Mouse (Mus musculus) testis, postnatal 10 days (tissue): ENCODE results near the gene Atp8b4.

ENCODE experiments used
- DNase-seq: peaks from one replicate; pipeline ENCODE4 v3.0.0; 2021; ENCODE audit warnings: low spot score

The Atp8b4 gene

DNA sequence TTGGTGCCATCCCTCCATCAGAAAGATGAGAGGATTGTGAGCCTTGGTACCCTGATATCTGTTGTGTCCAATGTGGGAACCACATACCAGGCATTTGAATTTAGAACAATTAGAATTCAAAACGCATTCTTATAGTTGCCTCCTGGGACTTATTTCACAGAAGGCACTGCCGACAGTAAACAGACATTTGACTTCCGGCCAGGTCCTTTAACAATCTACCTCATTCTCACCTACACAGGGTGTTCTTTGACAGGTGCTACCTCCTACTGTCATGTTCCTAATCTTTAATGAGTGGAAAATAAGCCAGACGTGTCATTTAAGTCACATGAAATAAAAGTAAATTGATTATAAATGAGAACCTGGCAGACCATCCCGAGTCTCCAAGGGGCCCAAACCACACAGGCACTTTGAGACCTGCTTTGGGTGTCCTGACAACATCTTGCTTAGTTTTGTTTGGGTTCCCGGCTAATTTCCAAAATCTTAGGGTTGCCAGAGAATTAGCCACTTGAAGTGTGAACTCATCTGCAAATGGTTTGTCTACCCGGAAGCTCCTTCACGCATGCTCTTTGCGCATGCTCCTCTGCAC lies 67.9 kb downstream of the Atp8b4 start:
- no peak for DNase-seq

DNA sequence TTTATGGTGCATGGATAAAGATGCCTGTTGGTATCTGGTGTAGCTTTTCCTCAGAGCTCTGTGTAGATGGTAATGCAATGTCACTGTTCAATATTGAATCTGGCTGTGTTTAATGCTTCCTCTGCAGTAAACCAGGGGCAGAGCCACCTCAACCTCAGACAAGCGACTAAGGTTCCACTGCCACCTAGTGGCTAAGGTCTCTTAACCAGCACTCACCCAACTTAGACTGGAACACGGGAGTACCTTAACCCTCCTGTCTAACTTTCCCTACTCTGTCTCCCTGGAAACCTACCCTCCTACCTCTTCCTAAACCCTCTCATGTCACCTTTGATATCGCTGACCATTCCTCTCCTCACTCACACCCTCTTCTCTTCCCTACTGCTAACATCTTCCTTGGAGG lies 71.2 kb downstream of the Atp8b4 start:
- DNase-seq: peak; percentile 67

DNA sequence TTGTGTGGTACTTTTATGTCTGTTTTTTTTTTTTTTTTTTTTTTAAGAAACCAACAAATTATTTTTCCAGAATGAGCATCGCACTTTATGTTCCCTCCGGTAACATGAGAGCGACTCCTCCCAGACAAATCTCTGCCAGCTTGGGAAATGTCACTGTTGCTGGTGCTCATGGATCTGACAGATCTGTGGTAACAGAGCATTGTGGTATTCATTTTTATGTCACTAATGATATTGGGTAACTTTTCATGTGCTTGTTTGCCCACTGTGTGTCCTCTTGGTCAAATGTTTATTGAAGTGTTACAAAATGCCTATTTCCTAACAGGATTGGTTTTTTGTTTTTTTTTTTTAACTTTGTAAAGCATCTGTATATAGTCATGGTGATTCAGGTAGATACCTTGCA lies 75.3 kb downstream of the Atp8b4 start:
- DNase-seq: no peak

DNA sequence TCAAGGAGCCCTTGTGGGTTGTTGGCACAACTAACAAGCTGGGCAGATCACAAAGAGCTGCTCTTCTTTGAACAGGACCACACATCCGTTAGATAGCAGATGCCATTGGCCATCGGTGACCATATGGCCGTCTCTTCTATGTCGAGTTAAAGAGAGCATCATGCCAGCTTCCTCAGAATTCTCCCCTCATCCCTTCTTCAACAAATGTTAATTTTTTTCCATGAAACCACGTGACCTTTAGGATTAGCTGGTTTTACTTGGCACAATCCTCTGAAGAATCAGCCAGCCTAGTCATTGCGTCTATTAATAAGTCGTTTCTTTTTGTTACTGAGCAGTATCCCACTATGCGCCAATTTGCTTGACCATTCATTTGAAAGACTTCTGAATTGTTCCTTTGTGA lies 75.8 kb downstream of the Atp8b4 start:
- DNase-seq: no peak

DNA sequence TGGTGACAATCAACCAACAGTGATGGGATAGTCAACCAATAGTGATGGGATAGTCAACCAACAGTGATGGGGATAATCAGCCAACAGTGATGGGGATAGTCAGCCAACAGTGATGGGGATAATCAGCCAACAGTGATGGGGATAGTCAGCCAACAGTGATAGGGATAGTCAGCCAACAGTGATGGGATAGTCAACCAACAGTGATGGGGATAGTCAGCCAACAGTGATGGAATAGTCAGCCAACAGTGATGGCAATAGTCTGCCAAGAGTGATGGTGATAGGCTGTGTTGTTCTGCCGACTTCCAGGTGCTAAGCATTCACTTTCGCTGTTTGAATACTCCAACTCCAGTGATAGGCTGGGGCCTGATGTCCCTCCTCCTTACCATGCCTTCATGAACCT lies 79.6 kb downstream of the Atp8b4 start:
- DNase-seq: no peak

DNA sequence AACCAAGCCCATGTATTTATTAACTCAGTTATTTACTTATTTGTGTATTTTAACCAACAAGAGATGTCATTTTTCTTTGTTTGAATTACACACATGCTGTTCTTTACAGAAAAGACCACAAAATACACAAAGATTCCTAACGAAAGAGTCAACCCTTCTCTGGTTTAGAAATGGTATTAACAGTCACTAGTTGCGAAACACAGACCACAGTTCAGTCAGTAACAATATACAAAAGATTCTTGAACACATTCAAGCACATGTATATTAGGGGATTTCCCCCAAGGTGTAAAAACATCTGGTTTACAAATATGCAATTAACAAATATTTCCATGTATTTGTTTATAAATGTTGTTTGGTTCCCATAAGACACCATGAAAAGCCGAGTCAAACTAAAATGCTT lies 81.6 kb downstream of the Atp8b4 start:
- DNase-seq: no peak

DNA sequence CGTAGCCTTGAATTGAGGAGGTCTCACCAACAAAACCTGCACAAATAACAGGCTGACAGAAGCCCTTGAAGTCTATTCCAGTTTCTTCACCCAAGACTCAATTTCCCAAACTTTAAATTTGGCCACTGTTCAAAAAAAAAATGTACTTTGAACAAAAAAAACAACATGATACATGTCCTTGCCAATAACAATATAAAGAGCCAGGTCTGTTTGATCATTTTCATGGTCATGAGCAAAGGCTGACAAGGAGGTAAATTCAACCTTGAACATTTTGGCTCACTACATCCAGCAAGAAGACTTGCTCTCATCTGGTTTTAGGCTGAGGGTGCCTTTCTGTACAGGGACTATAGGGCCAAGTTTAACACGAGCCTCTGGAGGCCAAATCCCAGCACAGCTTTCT lies 83.7 kb downstream of the Atp8b4 start:
- DNase-seq: no peak

DNA sequence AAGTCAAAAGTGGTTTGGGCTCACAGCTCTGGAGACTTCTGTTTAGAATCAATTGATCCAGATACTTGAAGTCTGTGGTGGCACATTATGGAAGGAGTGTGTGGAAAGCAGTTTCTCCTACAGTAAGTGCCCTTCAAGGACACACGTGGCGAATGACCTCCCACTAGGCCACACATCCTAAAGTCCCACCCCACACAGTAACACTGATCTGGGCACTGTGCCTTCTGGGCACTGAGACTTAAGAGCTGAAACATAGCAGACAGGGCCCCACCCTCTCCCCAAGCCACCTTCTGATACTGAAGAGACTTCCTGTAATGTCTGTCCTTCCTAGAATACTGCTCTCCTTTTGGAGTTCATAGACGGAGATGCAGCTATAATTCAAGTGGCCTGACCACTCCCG lies 84.5 kb downstream of the Atp8b4 start:
- DNase-seq: no peak

DNA sequence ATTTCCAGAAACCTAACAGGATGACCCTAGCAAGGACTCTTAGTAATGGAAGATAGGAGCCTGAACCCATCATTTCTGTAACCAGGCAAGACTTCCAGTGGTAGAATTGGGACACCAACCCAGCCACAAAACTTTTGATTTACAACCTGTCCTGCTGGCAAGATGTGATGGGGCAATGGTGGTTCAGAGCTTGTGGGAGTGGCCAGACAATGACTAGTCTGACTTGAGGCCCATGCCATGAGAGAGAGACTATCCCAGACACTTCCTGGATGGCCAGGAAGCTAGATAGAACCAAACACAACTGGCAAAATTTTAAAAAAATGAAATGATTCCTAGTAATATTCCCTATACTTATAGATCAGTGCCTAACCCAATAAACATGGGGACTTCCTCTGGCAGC lies 87.7 kb downstream of the Atp8b4 start:
- no peak for DNase-seq

DNA sequence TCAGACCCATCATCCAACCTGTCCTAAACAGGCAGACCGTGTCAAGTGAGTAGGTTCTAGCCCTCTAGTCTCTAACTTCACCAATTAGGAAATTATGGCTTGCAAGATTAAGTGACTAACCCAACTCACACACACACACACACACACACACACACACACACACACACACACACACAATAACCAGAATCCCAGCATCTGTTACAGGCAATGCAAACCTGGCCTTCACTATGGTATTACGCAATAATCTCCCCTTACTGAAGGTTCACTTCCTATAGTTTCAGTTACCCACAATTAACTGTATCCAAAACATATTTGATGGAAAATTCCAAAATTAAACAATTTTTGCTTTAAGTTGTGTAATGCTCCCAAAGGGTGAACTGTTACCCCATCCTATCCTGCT lies 101.0 kb downstream of the Atp8b4 start:
- no peak for DNase-seq

DNA sequence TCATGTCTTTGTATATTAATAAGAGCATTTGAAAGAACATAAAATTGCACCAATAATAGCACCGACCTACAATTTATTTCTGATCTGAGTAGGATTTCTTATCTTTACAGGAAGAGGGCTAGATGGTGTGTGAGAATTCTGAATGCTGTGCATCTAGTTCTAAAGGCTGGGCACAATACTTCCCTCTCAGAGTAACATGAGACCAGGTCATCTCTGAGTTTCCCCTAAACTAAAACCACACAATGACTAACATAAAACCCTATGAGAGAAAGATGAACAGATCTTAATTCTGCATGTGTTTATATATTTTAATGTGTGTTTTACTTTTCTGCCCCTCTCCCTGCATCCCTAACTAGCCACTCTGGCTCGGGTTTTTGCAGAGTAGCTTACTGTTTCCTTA lies 101.5 kb downstream of the Atp8b4 start:
- DNase-seq: no peak

DNA sequence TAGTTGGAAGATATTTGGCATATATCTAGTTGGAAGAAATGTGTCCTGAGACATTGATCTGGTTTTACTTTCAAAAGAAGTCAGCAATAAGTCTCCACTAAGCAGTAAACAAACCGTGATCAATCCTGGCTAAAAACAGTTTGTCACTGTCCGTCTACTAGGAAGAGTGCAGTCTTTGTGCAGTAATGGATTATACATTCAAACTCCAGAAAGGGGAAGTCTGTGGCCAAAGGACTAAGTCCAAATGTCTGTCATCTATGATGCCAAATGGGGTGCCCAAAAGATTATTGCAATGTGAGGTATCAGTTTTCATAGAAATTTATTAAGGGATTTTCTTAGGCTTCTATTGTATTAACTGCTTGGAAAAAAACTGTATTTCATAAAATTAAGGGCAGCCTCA lies 102.3 kb downstream of the Atp8b4 start:
- DNase-seq: no peak

DNA sequence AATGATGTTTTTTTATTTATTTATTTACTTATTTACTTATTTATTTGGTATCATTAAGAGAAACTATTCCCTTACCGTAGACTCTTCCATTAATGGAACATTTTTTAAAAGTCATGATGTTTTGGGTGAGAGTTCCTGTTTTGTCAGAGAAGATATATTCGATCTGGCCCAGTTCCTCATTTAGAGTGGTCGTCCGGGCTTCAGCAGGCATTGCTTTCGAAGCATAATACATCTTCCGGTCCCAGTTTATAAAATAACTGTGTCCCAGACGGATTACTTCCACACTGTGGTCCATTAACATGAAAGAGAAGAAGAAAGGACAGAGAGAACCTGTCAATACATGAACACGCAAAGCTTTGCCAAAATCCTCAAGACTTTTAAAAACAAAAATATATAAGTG lies 103.0 kb downstream of the Atp8b4 start:
- DNase-seq: no peak

DNA sequence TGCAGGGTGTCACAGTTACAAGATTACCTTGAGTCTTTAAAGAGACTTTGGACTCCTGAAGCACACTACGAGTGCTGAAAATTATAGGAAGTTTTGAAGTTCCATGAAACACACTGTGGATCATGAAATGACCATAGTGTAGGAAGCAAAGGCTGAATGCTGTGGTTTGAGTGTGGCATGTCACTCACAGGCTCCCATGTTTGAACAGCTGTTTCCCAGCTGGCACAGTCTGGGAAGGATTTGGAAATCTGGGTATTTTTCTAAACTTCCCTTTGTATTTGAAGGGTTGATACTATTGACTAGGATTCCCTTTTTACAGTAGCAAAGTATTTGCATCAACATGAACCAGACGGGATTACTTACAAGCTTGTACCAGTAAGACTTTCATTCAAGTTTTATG lies 105.5 kb downstream of the Atp8b4 start:
- no peak for DNase-seq

DNA sequence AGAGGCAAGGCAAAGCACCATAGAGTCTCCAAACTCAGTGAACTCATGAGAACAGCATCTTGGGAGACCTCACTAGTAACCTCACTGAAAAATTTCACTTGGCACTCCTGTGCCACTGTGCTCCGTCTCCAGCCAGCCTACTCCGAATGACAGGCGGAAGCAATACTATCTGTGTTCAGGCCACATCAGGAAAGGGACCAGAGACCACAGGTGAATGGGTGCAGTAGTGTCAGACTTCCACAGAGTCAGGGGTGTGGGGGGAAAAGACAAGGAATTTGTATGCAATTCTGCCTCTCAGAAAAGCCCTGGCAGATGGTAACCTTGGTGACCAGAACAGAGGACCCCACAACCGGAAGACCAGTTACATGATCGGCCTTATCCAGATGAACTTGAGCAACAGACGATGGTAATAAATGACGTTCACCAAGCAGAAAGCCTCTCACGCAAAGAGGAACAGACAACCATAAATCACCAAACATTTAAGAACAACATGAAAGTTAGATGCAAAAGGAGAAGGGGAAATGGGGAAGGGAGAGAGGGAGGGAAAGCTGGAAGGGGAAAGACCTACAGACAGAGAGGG lies 112.9 kb downstream of the Atp8b4 start:
- no peak for DNase-seq

DNA sequence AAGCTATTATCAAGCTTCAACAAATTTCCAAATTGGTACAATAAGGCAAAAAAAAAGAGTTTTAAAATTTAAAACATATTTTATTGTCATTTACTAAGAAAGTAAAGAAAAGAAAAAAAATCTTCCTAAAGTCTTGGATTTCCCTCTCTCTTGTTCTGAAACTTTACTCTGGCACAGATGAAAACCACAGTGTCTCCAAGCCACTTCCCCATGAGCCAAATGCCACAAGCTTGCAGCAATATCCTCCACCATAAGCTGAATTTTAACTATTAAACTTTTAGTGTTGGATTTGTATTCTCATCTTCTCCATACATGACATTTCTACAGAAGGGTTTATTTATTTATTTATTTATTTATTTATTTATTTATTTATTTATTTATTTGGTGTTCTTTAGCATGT lies 114.4 kb downstream of the Atp8b4 start:
- DNase-seq: no peak

DNA sequence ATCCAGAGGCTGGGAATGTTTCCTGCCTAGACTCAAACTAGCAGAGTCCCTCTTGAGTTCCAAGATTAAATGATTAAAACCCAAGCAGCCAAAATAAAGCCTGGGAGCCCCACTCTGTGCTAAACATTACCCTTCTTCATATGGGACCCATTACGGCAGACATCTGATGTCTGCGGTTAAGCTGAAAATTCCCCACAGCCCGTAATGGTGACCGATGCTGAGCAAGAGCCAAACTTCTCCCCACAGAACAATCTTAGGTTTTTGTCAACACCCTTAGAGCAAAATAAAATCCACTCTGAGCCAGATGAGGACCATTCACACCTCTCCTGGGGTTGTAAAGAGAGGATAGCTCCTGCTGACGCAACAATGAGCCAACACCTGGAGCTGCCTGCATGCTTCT lies 120.2 kb downstream of the Atp8b4 start:
- DNase-seq: no peak

DNA sequence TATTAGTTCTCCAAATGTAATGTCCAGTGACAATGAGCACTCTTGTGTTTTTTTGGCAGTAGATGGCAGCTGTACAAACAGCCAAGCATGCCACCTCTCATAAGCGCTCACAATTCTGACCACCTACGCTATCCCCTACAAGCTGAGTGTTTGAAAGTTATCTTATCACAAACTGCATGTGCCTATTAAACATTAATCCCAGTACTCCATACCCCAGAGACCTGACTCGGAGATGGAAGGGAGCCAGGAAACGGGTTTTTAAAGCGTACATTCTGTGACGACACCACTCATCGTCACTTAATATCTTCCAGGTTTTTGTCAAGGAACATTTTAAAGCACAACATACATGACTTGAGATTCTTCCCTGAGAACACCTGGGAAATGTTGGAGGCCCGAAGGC lies 128.8 kb downstream of the Atp8b4 start:
- no peak for DNase-seq

DNA sequence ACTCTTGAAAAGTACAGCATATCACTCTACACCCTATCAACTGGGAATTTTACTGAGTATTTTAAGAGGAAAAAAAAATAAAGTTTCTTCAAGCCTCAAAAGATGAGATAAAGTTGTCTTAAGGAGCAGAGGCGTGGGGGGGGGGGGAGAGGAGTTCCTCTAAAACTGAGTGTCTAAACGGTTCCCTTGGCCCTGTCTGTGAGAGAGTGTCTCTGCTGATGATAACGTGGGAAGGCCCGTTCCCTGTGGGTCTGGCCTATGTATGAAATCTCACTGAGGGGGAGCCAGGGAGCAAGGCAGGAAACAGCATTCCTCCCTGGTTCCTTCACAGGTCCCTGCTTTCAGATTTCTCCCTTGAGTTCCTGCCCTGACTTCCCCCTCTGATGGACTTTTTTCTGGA lies 130.7 kb downstream of the Atp8b4 start:
- DNase-seq: no peak

DNA sequence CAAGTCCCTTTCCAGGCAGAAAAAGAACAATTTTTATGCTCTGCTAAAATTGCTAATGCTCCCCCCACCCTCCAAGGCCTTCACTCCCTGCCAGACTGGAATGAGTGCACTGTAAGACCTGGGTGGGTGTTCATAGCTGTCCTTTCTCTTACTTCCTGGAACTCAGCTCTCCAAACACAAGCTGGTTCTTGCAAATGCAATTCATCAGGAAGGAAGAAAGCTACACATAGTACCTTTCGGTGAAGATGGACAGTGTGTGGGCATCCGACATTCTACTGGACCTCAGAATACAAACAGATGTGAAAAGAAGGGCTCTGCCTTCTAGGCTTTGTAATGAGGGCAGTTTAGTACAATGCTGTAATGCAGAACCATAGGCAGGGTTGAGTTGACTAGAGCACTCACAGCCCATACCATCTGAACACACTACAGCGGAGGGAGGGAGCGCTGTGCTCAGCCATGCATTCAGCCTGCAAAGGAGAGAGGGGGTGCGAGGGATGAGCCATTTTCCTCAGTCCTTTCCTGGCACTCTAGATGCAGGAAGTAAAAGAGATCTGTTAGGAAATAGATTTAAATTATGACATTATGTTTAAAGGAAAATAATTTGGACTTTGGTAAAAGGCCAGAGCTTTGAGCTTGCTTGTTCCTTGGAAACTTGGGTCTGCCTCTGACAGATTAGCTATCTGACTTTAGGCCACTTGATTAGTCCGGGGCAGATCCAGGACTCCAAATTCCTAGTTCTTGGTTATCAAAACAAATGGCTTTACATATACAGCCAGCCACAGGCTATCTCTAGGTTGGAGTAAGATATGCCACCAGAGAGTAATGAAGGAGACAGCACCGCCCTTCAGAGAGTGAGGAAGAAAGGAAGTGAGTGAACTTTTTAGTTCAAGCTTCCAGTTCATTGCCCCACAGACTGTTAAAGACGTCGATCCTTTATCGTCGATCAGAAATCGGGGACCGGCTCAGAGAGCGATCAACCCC lies 136.4 kb downstream of the Atp8b4 start:
- DNase-seq: no peak

DNA sequence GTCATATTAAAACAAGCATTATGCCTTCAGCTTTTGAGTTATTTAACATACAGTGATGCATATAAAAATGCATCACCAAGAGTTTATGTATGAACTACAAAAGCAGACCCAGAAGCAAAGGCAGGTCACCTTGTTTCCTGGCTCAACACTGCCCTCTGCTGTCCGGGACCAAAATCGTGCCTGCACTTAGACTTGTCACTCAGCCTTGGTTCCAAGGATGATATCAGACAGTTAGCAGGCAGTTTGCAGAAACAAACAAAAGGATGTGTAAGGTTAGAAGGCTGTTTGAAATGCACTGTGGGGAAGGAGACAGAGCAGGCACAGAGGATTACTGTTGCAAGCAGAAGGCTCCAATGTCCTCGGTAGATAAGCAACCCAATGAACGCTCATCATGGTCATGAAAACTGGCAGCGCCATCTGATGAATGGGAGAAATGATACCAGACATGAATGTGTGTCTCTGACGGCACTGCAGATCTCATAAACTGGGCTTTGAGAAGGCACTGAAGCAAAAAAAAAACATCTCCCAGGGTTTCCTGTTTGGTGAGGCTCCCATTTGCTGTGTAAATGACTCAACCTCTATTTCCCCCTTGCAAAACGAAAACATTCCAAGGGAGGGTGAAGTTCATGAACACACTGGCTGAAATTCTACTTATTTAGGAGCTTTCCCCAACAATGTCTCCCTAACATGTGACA lies 137.3 kb downstream of the Atp8b4 start:
- DNase-seq: peak; percentile 91

DNA sequence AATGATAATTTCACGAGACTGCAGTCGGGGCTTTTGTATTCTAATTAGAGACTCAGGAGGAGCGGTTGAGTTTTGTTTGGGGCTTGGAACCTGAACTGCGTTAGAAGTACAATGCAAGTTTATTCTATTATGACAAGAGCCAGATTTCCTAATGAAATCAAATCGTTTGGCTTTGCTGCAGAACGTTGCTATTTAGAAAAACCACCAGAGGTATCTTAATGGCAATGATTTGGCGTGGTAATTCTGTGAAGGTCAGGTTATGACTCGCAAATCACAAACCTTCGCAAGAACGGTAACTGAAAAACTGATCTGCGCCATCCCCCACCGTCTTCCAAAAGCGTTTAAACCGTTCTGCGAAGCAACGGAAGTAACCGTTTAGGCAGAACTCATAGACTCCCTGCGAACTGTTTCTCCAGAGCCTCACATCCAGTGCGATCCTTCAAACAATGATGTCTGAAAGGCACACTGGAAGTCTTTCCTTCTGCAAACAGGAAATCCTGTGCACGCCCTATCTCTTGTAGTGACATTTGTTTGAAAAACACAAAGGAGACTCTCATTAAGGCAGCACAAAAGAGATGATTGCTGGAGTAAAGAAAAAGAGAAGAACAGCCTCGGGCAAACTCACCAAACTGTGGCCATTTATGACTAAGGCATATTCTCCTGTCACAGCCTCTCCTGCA lies 139.2 kb downstream of the Atp8b4 start:
- no peak for DNase-seq
